Mouse (Mus musculus): ENCODE measurements around the gene Atf1.

DNA sequence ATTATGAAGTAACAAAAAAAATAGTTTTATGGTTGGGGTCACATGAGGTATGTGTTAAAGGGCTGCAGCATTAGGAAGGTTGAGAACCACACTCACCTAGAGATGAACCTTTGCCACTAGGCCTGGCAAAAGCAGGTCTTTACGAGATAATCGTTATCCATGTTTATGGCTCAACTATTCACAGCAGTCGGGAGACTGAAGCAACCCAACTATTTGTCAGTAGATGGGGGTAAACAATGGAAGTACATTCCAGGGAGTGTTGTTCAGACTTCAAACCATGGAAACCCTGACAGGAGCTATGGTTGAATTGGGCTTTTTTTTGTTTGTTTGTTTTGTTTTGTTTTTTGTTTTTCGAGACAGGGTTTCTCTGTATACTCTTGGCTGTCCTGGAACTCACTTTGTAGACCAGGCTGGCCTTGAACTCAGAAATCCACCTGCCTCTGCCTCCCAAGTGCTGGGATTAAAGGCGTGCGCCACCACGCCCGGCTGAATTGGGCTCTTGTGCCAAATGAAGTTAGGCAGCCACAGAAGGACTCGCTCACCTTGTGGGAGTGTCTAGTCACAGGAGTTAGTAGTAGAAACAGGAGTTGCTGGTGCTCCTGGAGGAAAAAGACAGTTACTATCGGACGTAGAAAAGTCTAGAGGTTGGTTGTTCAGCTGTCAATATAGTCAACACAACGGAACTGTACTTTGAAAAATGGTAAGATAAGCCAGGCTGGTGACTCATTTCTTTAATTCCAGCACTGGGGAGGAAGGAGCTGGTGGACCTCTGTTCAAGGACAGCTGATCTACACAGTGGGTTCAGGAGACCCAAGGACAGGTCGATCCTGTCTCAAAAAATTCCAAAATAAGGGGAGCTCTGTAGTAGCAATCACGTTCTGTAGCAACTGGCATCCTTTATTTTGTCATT is 4.3 kb downstream of the Atf1 start:
- TF ChIP-seq MYOD1 (IDR thresholded peaks at IDR 0.05; ENCODE audit: control insufficient read depth in 1 of 3, insufficient read length in 2 of 3, low read depth in 2 of 3) (no peak), POLR2A (IDR thresholded peaks at IDR 0.05; ENCODE audit: insufficient read length, low read depth) (no peak), USF1 (IDR thresholded peaks at IDR 0.05; ENCODE audit: low read depth) (no peak), POLR2AphosphoS2 (IDR thresholded peaks at IDR 0.05; ENCODE audit: insufficient read length, low read depth) (no peak), MAX (IDR thresholded peaks at IDR 0.05; ENCODE audit: low read depth) (no peak), MYOG (IDR thresholded peaks at IDR 0.05; ENCODE audit: control insufficient read depth in 1 of 3, insufficient read depth in 1 of 3, insufficient read length in 2 of 3, low read depth in 2 of 3) (no peak), E2F4 (IDR thresholded peaks at IDR 0.05; ENCODE audit: insufficient read depth) (no peak), TCF3 (IDR thresholded peaks at IDR 0.05; ENCODE audit: insufficient read length, low read depth) (no peak)

Measured in myocyte (in vitro differentiated cells).